Mouse (Mus musculus): ENCODE results near the gene Enc1. TPM values are rescaled to one million over a fixed set of nuclear protein-coding genes. Genes with fewer than 3 reads are reported as not detected.

Enc1 gene
- total RNA-seq, 1 experiment from 2014 or later, result 4.6 TPM

Other genes with a start within 250 kb of the Enc1 start
- gene 1700029F12Rik, start 206.7 kb upstream of the Enc1 start, total RNA-seq (2017), result not detected in 3 replicates
- gene Fam169a, start 173.8 kb upstream of the Enc1 start, total RNA-seq (2017), result 0.10 to 0.64 TPM (median 0.19 TPM) in 3 replicates
- gene Gm6169, start 141.9 kb upstream of the Enc1 start, total RNA-seq (2017), result 1.2 to 5.6 TPM (median 1.3 TPM) in 3 replicates
- 17.4 to 58.4 TPM (median 36.9 TPM) in 3 replicates for gene Gfm2, start 103.2 kb upstream of the Enc1 start, total RNA-seq (2017)
- gene Nsa2, start 103.2 kb upstream of the Enc1 start, total RNA-seq (2017), result 339 to 542 TPM (median 450 TPM) in 3 replicates
- gene Hexb, start 42.7 kb upstream of the Enc1 start, total RNA-seq (2017), result 72.1 to 103 TPM (median 100 TPM) in 3 replicates

Measured in monocyte, adult 5-6 weeks (primary cell).